Mouse (Mus musculus) liver, adult 2 months (tissue): ENCODE results near the gene Arhgap45.

Source experiments
- CTCF ChIP-seq: fragments of 200-500 bp; IDR thresholded peaks from 2 replicates; pipeline ENCODE4 v1.5.1; 2011; ENCODE audit warnings: low read depth, low read length, control low read depth
- POLR2A ChIP-seq: fragments of 200-500 bp; IDR thresholded peaks from 2 replicates; pipeline ENCODE4 v1.6.1; 2011; ENCODE audit warnings: low read length, control low read depth; ENCODE audit not compliant: insufficient read depth; ENCODE audit errors: extremely low read depth

DNA sequence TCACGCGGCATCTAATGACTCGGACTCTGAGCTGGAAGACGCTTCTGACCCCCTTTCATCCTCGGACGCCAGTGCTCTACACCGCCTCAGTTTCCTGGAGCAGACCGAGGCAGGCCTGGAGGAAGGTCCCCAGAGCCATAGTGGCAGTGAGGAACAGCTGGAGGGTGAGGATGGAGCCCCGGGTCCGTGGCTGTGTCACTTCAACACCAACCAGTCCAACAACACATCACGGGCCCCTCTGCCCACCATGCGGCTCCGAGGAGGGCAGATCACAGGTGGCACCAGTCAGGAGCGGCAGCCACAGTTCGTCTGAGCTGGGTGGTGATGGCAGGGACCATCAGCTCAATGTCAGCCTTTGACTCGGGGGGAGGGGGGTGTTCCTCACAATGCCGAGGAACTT is 14.3 kb downstream of the Arhgap45 start:
- TF ChIP-seq POLR2A (no peak), CTCF (no peak)
